Mouse (Mus musculus) liver, postnatal 0 days (tissue): ENCODE results near the gene Nacc1. TPM values are rescaled to one million over a fixed set of nuclear protein-coding genes. Genes with fewer than 3 reads are reported as not detected.

ENCODE experiments used
- ATAC-seq: fragments of 200-750 bp; cut with Nextera tagmentation; 2 replicates; pipeline ENCODE4 v1.8.0; 2017; ENCODE audit warnings: mild to moderate bottlenecking, moderate library complexity
- DNase-seq: peaks from one replicate; pipeline ENCODE4 v3.0.0-alpha.2; 2016
- H3K27ac ChIP-seq: fragments of 300-500 bp; sonication (generic); 2 replicates; pipeline ENCODE4 v1.5.1; 2014; ENCODE audit warnings: antibody characterized with exemption, moderate library complexity, mild to moderate bottlenecking, low read depth
- H3K27me3 ChIP-seq: fragments of 300-500 bp; sonication (generic); 2 replicates; pipeline ENCODE4 v1.6.1; 2014; ENCODE audit warnings: low read length, control low read depth, mixed read lengths; ENCODE audit not compliant: insufficient read depth
- H3K36me3 ChIP-seq: fragments of 300-500 bp; sonication (generic); replicated peaks from 2 replicates; pipeline ENCODE4 v1.6.1; 2014; ENCODE audit warnings: mild to moderate bottlenecking, control low read depth, low read length, moderate library complexity, mixed read lengths; ENCODE audit not compliant: insufficient read depth
- H3K4me1 ChIP-seq: fragments of 300-500 bp; sonication (generic); 2 replicates; pipeline ENCODE4 v1.6.1; 2014; ENCODE audit warnings: antibody characterized with exemption, mild to moderate bottlenecking, control low read depth; ENCODE audit not compliant: insufficient read depth
- H3K4me2 ChIP-seq: fragments of 300-500 bp; sonication (generic); 2 replicates; pipeline ENCODE4 v1.6.1; 2014; ENCODE audit warnings: low read depth, mild to moderate bottlenecking, low read length, moderate library complexity, mixed read lengths
- H3K4me3 ChIP-seq: fragments of 300-500 bp; sonication (generic); 2 replicates; pipeline ENCODE4 v1.5.1; 2014; ENCODE audit warnings: low read depth, low read length
- H3K9ac ChIP-seq: fragments of 300-500 bp; sonication (generic); replicated peaks from 2 replicates; pipeline ENCODE4 v1.6.1; 2014; ENCODE audit warnings: mild to moderate bottlenecking, moderate library complexity
- H3K9me3 ChIP-seq: fragments of 300-500 bp; sonication (generic); 2 replicates; pipeline ENCODE4 v1.6.1; 2016; ENCODE audit warnings: mild to moderate bottlenecking, control low read depth, low read length, mixed read lengths
- CTCF ChIP-seq: sonication (generic); IDR thresholded peaks from 2 replicates; pipeline ENCODE4 v1.5.1; 2016; ENCODE audit warnings: antibody characterized with exemption, low read depth
- EP300 ChIP-seq: IDR thresholded peaks from 2 replicates; pipeline ENCODE4 v1.6.1; 2016; ENCODE audit warnings: antibody characterized with exemption, low read depth, mild to moderate bottlenecking
- WGBS: fragments of 180-500 bp; shearing (Covaris S2); extraction: QIAGEN DNeasy Blood & Tissue Kit; methylation state at CpG from one replicate; pipeline ENCODE4 v1.1.7; 2014; ENCODE audit not compliant: insufficient replicate concordance; 5-methylcytosine and 5-hydroxymethylcytosine counted together
- polyA plus RNA-seq: library from polyadenylated mRNA; unstranded; fragments of >200 nt; fragmentation: Nextera tagmentation; extraction: Ambion mirVana; gene quantifications from 2 replicates; pipeline ENCODE4 v1.2.1, GENCODE M21; 2015

The Nacc1 gene
- 3.3 and 3.6 TPM in 2 replicates for polyA plus RNA-seq

DNA sequence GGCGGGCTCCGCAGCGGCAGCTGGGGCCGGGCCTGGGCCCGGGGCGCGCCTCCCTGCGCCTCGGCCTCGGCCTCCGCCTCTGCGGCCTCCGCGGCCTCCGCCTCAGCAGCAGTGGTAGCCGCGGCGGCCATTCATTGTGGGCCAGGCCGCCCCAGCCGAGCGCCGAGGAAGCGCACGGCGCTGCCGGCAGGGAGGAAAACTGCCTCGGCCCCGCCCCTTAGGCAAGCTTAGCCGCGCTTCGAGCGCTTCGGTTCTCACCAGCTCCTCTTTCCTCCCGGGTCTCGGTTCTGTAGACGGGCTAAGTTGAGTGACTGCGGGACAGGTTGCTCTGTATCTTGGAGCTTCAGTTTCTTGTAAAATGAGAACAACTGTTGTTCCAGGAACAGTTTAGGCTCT, at the start of gene Nacc1:
Nacc1 (minus strand) TSS at position 158 of the 396 bp plus-strand sequence.
- Histone ChIP-seq H3K27me3 (no peaks in the 10 kb centered on the region), H3K4me2 (peak within 1 kb of the TSS; percentile 97), H3K27ac (peak within 1 kb of the TSS; percentile 89), H3K4me3 (peak within 1 kb of the TSS; percentile 91), H3K36me3 (peaks cover 4% of the 10 kb centered on the region), H3K4me1 (peaks cover 38% of the 10 kb centered on the region), H3K9me3 (no peaks in the 10 kb centered on the region), H3K9ac (peak within 1 kb of the TSS; percentile 93)
- peak; percentile 91 for DNase-seq
- ATAC-seq, result peak; percentile 84
- TF ChIP-seq EP300 (no peak), CTCF (peak; percentile 24)
- 0% methylated on average over 30 of the region's 37 CpGs for WGBS

DNA sequence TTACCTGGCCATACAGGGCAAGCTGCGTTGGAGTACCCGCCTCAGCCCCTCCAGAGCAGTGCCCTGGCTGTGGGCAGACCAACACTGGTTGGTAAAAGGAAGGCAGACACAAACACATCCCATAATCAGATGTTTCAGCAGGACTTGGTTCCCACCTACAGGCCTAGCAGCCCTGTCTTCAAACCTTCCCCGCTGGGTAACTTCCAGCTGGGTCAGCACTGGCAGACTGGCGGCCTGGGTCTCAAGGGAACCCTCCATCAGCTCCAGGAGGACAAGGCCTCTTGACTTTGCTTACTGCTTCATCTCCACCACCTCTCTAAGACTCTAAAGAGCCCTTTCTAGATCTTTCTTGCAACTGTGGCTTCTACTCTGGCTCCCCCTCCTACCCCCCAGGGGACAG, 48.9 kb upstream of the Nacc1 start:
- Histone ChIP-seq H3K4me1 (peaks cover 18% of the 10 kb centered on the region), H3K27me3 (no peaks in the 10 kb centered on the region), H3K36me3 (no peaks in the 10 kb centered on the region), H3K27ac (no peak overlapping the region), H3K9me3 (no peaks in the 10 kb centered on the region), H3K4me3 (no peak overlapping the region), H3K4me2 (no peak overlapping the region), H3K9ac (no peak overlapping the region)
- TF ChIP-seq CTCF (no peak), EP300 (no peak)
- 88% methylated on average over 4 of the region's 4 CpGs for WGBS
- ATAC-seq, result no peak
- no peak for DNase-seq

DNA sequence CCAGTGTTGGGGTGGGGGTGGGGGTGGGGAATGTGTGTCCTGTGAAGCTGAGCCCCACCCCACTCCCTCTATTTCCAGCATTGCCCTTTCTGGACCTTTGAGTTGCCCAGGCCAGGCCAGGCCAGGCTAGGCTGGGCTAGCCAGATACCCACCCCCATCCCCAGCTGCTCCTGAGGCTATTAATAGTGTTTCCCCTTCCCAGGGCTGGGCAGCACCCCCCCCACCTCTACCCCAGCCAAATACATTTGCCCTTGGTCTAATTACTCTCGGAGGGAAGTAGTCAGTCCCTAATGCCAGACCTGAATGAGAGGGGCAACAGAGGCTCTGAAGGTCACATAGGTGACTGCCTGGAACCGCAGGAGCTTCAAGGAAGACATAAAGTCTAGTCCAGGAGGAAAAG, 47.9 kb upstream of the Nacc1 start:
- no peak overlapping the region for H3K4me3 ChIP-seq
- 69% methylated on average over 2 of the region's 2 CpGs for WGBS
- no peaks in the 10 kb centered on the region for H3K9me3 ChIP-seq
- DNase-seq, result no peak
- H3K9ac ChIP-seq, result no peak overlapping the region
- peaks cover 26% of the 10 kb centered on the region for H3K4me1 ChIP-seq
- no peak for ATAC-seq
- H3K27ac ChIP-seq, result no peak overlapping the region
- H3K27me3 ChIP-seq, result no peaks in the 10 kb centered on the region
- H3K36me3 ChIP-seq, result no peaks in the 10 kb centered on the region
- TF ChIP-seq CTCF (no peak), EP300 (no peak)
- no peak overlapping the region for H3K4me2 ChIP-seq

DNA sequence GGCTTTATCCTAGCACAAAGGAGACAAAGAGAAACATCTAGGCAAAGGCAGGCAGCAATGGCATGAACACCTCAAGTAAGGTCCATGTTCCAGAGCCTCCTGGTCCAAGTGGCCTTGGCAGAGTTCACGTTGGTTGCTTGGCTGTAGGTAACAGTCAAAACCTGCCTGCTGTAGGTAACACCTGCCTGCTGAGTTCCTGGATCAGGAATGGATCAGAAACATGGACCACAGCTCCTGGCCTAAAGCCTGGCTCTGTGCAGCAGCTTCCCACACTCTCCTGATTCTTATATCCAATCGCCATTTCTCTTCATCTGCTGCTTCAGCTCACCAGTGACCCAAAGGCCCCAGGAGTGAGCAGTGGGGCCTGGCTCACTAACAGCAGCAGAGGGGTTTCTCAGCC, 47.0 kb upstream of the Nacc1 start:
- H3K36me3 ChIP-seq, result no peaks in the 10 kb centered on the region
- no peaks in the 10 kb centered on the region for H3K27me3 ChIP-seq
- H3K27ac ChIP-seq, result no peak overlapping the region
- no peaks in the 10 kb centered on the region for H3K9me3 ChIP-seq
- no peak overlapping the region for H3K4me2 ChIP-seq
- H3K4me3 ChIP-seq, result no peak overlapping the region
- ATAC-seq, result no peak
- TF ChIP-seq CTCF (no peak), EP300 (no peak)
- no peak overlapping the region for H3K9ac ChIP-seq
- no peak for DNase-seq
- H3K4me1 ChIP-seq, result peaks cover 34% of the 10 kb centered on the region
- 82% methylated on average over 2 of the region's 2 CpGs for WGBS

DNA sequence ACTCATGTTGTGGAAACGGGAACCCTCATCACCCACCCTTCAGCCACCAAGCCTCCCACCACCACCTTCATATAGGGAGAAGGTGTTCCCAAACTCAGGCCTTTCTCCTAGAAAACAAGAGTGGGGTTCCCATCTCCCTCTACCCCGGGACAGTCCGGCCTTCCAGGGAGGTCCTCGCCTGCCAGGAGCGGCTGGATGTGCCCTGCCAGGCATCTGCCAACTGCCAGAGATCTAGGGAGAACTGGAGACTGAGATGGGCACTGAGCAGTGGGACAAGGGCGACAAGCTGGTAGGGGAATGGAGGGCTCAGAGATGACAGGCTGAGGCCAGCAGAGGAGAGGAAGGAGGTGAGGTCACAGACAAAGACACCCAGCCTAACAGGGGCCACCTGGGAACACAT, 46.3 kb upstream of the Nacc1 start:
- 84% methylated on average over 6 of the region's 6 CpGs for WGBS
- TF ChIP-seq CTCF, result no peak
- no peak for TF ChIP-seq EP300
- no peaks in the 10 kb centered on the region for H3K36me3 ChIP-seq
- H3K27me3 ChIP-seq, result no peaks in the 10 kb centered on the region
- H3K27ac ChIP-seq, result no peak overlapping the region
- no peak overlapping the region for H3K4me3 ChIP-seq
- no peaks in the 10 kb centered on the region for H3K9me3 ChIP-seq
- H3K4me2 ChIP-seq, result no peak overlapping the region
- 0 out of 2 replicates have a peak overlapping the region, but pooled peaks have one; percentile 16 for H3K9ac ChIP-seq
- peaks cover 42% of the 10 kb centered on the region for H3K4me1 ChIP-seq
- ATAC-seq (no peak), DNase-seq (no peak)

GRCm38 (mm10) chr8:84732996-84733395, 45.3 kb upstream of the Nacc1 start:
- H3K4me1 ChIP-seq, result peaks cover 46% of the 10 kb centered on the region
- no peak overlapping the region for H3K27ac ChIP-seq
- DNase-seq, result no peak
- no peak overlapping the region for H3K9ac ChIP-seq
- no peaks in the 10 kb centered on the region for H3K27me3 ChIP-seq
- H3K36me3 ChIP-seq, result no peaks in the 10 kb centered on the region
- H3K4me2 ChIP-seq, result no peak overlapping the region
- no peak for ATAC-seq
- TF ChIP-seq CTCF, result no peak
- TF ChIP-seq EP300, result no peak
- H3K9me3 ChIP-seq, result no peaks in the 10 kb centered on the region
- no peak overlapping the region for H3K4me3 ChIP-seq
- WGBS, result 67% methylated on average over 6 of the region's 6 CpGs

DNA sequence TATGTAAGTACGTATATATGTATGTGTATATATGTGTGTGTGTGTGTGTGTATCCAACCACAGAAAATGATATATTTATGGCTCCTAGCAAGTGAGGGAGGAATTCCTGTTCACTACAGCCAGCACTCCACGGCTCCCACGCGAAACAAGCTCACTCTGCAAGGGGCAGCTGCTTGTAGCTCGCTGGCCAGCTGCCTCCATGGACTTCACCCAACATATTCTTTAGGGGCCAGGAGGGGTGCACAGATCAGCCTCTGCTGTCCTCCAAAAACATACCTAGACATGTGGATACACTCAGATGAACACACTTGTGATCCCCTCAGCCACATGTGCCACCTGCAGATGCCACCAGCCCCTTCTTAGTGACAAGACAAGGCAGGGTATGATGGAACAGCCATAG, 44.9 kb upstream of the Nacc1 start:
- H3K4me1 ChIP-seq, result peaks cover 41% of the 10 kb centered on the region
- no peak for TF ChIP-seq CTCF
- no peak for TF ChIP-seq EP300
- H3K9me3 ChIP-seq, result no peaks in the 10 kb centered on the region
- no peak for DNase-seq
- no peaks in the 10 kb centered on the region for H3K36me3 ChIP-seq
- 79% methylated on average over 5 of the region's 5 CpGs for WGBS
- no peak overlapping the region for H3K4me3 ChIP-seq
- H3K9ac ChIP-seq, result no peak overlapping the region
- H3K4me2 ChIP-seq, result no peak overlapping the region
- H3K27me3 ChIP-seq, result no peaks in the 10 kb centered on the region
- no peak for ATAC-seq
- 0 out of 2 replicates have a peak overlapping the region, but pooled peaks have one; percentile 22 for H3K27ac ChIP-seq
